Mouse (Mus musculus): ENCODE measurements around the gene Gm527.

GRCm38 (mm10) chr12:64903186-64903585, 14.5 kb upstream of the Gm527 start:
- TF ChIP-seq CTCF (IDR thresholded peaks at IDR 0.05; ENCODE audit: extremely low read depth, insufficient read depth, insufficient read length, insufficient replicate concordance) (no peak), POLR2A (IDR thresholded peaks at IDR 0.05; ENCODE audit: low read depth, low read length) (no peak)
